29 mouse cellular contexts compared by ENCODE assay signal in the genomic region with DNA sequence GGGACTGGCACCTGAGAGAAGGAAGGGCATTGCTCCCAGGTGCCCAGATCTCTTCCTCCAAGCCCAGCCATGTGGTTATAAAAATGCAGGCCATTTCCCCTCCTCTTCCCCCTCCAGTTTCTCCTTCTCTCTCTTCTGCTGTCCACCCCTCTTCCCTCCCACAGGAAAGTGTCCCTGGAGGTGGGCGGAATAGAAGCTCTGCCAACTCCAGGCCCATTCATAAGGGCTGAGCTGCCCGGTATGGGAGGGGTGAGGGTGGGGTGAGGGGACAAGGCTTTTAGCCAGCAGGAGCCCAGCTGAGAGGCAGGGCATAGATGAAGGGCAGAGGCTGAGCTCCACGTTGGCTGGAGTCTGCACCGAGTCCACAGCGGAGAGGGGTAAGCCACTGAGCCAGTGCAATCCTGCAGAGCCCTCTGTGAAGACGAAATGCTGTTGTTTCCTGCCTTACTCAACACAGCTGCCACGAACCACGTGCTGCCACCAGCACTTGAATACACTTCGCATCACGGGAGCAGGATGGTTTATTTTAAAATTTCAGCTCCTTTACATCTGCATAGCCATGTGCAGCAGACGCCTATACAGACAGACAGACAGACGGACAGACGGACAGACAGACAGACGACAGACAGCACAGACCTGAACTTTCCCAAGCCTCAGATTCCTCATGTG. TPM values are rescaled to one million over a fixed set of nuclear protein-coding genes. Genes with fewer than 3 reads are reported as not detected.
DNase-seq lines count a peak whose midpoint lies in the region; ATAC-seq and TF ChIP-seq lines count a peak whose summit lies in the region.
"Had no signal": no experiment of that assay in that cellular context is flagged by ENCODE, and none has a peak within 500 bp of the region (broad histone marks: within the 10 kb centered on the region; RNA-seq: fewer than 3 reads in every experiment).

No protein-coding gene starts in this region.

- TF ChIP-seq EP300 in stomach, postnatal 0 days (optimal IDR thresholded peaks at IDR 0.05): no peak

- H3K4me3 ChIP-seq in stomach, postnatal 0 days (ENCODE audit: low read depth, low read length): no peak overlapping the region
- H3K4me3 ChIP-seq: kidney, embryonic 15.5 days; neural tube, embryonic 12.5 days had no signal

- H3K4me2 ChIP-seq in stomach, postnatal 0 days (replicated peaks; ENCODE audit: low read depth): no peak overlapping the region
- H3K4me2 ChIP-seq: kidney, embryonic 15.5 days; liver, embryonic 11.5 days; neural tube, embryonic 12.5 days had no signal

- H3K27ac ChIP-seq in stomach, postnatal 0 days (replicated peaks): no peak overlapping the region
- H3K27ac ChIP-seq: kidney, embryonic 15.5 days; neural tube, embryonic 12.5 days had no signal

- WGBS in stomach, postnatal 0 days: 60% methylated on average over 14 of the region's 14 CpGs

- no peaks in the 10 kb centered on the region for H3K36me3 ChIP-seq in stomach, postnatal 0 days (ENCODE audit: control insufficient read depth, insufficient read depth, low read length)
- H3K36me3 ChIP-seq: kidney, embryonic 15.5 days; neural tube, embryonic 12.5 days had no signal

- no peak overlapping the region for H3K9ac ChIP-seq in stomach, postnatal 0 days (ENCODE audit: low read length)
- H3K9ac ChIP-seq: kidney, embryonic 15.5 days; neural tube, embryonic 12.5 days had no signal

- intact Hi-C loops in left cerebral cortex, postnatal 25 days (cut with DNase I): loop anchor here (2.0 kb wide), 1 partner anchor 42 kb away; a partner anchor contains a TSS
- intact Hi-C loops in left cerebral cortex, postnatal 4 days (cut with DNase I): no loop called here

- DNase-seq in frontal cortex, postnatal 25 days (ENCODE audit: low spot score in 2 of 2): no peak
- DNase-seq in left cerebral cortex, postnatal 25 days (ENCODE audit: low spot score in 2 of 2): peak; percentile 47 to 78
- DNase-seq in left cerebral cortex, postnatal 4 days: no peak
- DNase-seq in MN1 (ENCODE audit: low spot score): peak; percentile 51
- peak; percentile 24 for DNase-seq in brain, embryonic 14.5 days (ENCODE audit: low read depth)
- DNase-seq in heart, adult 8-10 months (ENCODE audit: low spot score): no peak
- no peak for DNase-seq in stomach, postnatal 0 days (ENCODE audit: low spot score)
- DNase-seq: B cell, adult 2 months; cerebellum, adult 11-12 months; cerebellum, postnatal 14 days; embryo, embryonic 11 days; gastrocnemius, postnatal 36 days; kidney, postnatal 4 days; lung, adult 18-20 months; lung, postnatal 14 days; thymus, adult 18-20 months; thymus, postnatal 4 days had no signal

- TF ChIP-seq CTCF in brain, embryonic 14.5 days (IDR thresholded peaks at IDR 0.05; ENCODE audit: borderline replicate concordance, extremely low read depth, insufficient read depth, insufficient read length): no peak
- no peak for TF ChIP-seq CTCF in stomach, postnatal 0 days (IDR thresholded peaks at IDR 0.05; ENCODE audit: low read depth)

- peak; percentile 75 for ATAC-seq in frontal cortex, adult (ENCODE audit: low TSS enrichment)
- ATAC-seq in stomach, postnatal 0 days (ENCODE audit: low FRiP score, low TSS enrichment): no peak
- ATAC-seq: intestine, postnatal 0 days had no signal

- no peak for TF ChIP-seq POLR2A in brain, embryonic 14.5 days (IDR thresholded peaks at IDR 0.05; ENCODE audit: borderline replicate concordance, extremely low read depth, insufficient read depth, insufficient read length, poor library complexity, severe bottlenecking)

- H3K27me3 ChIP-seq in stomach, postnatal 0 days (ENCODE audit: control insufficient read depth, insufficient read depth, low read length): no peaks in the 10 kb centered on the region
- H3K27me3 ChIP-seq: kidney, embryonic 15.5 days; neural tube, embryonic 12.5 days had no signal

- H3K4me1 ChIP-seq in stomach, postnatal 0 days (replicated peaks; ENCODE audit: control insufficient read depth, insufficient read depth): no peaks in the 10 kb centered on the region

- no peaks in the 10 kb centered on the region for H3K9me3 ChIP-seq in stomach, postnatal 0 days (ENCODE audit: control insufficient read depth, low read length)
- H3K9me3 ChIP-seq: kidney, embryonic 15.5 days; neural tube, embryonic 12.5 days had no signal

RNA-seq across cellular contexts. Expression of a gene that starts 23.5 kb away (rescaled TPM):
- under 1 TPM; 0.23 to 0.25 TPM for total RNA-seq in left cerebral cortex, postnatal 25 days (2021)
- not detected for total RNA-seq in left cerebral cortex, postnatal 4 days (2021)
- 0.03 and 0.08 TPM in 2 replicates for polyA plus RNA-seq in brain, embryonic 14.5 days (2012; rRNA removed)
- not detected for total RNA-seq in heart, adult 8-10 months (2022)
- not detected in 2 replicates for polyA plus RNA-seq in stomach, postnatal 0 days (2015; fragmentation: Nextera tagmentation; extraction: Ambion mirVana)
- total RNA-seq: adrenal gland, adult 18-20 months; gastrocnemius, postnatal 36 days; hematopoietic stem cell, adult 5-6 weeks; layer of hippocampus, postnatal 10 days had no signal
- polyA plus RNA-seq: embryonic facial prominence, embryonic 14.5 days; heart, embryonic 16.5 days; intestine, postnatal 0 days; kidney, embryonic 15.5 days; limb, embryonic 11.5 days; liver, embryonic 11.5 days; stomach, embryonic 14.5 days had no signal

RNA-seq across cellular contexts. Expression of a gene that starts 41.5 kb away (rescaled TPM):
- total RNA-seq in left cerebral cortex, postnatal 25 days (2021): 100 to 1,000 TPM in 1 of 2 experiments, 10 to 100 TPM in 1; 93.7 to 115 TPM
- 10 to 100 TPM; 69.5 to 72.9 TPM for total RNA-seq in left cerebral cortex, postnatal 4 days (2021)
- 5.6 and 13.4 TPM in 2 replicates for polyA plus RNA-seq in brain, embryonic 14.5 days (2012; rRNA removed)
- total RNA-seq in heart, adult 8-10 months (2022): 1 to 10 TPM; 1.6 to 2.6 (median 1.8) TPM
- 0.22 and 0.41 TPM in 2 replicates for polyA plus RNA-seq in stomach, postnatal 0 days (2015; fragmentation: Nextera tagmentation; extraction: Ambion mirVana)
- total RNA-seq: hematopoietic stem cell, adult 5-6 weeks had no signal

RNA-seq across cellular contexts. Expression of a gene that starts 56.3 kb away (rescaled TPM):
- total RNA-seq in left cerebral cortex, postnatal 25 days (2021): not detected
- under 1 TPM in 1 of 2 experiments, not detected in 1; 0.34 TPM for total RNA-seq in left cerebral cortex, postnatal 4 days (2021)
- polyA plus RNA-seq in brain, embryonic 14.5 days (2012; rRNA removed): 0.24 and 0.27 TPM in 2 replicates
- 1 to 10 TPM in 2 of 4 experiments, under 1 TPM in 2; 0.65 to 2.6 (median 1.4) TPM for total RNA-seq in heart, adult 8-10 months (2022)
- 0.08 and 0.21 TPM in 2 replicates for polyA plus RNA-seq in stomach, postnatal 0 days (2015; fragmentation: Nextera tagmentation; extraction: Ambion mirVana)
- total RNA-seq: hematopoietic stem cell, adult 5-6 weeks had no signal
- polyA plus RNA-seq: intestine, postnatal 0 days; liver, embryonic 11.5 days had no signal

Comparison
In these comparisons a context has a peak if more than half of its experiments do, and no peak if none do; other contexts are left out.
1. DNase-seq: peak in left cerebral cortex, postnatal 25 days (2 of 2), MN1 (single experiment) and brain, embryonic 14.5 days (single experiment); none in frontal cortex, postnatal 25 days (0 of 2), left cerebral cortex, postnatal 4 days (single experiment), heart, adult 8-10 months (single experiment) and stomach, postnatal 0 days (single experiment).
2. RNA of a gene that starts 41.5 kb away (total RNA-seq): 93.7 to 115 TPM in left cerebral cortex, postnatal 25 days and 69.5 to 72.9 TPM in left cerebral cortex, postnatal 4 days; 1.6 to 2.6 TPM in heart, adult 8-10 months; every median in the first group is over 10 times any median in the second.